Mouse (Mus musculus): ENCODE measurements at regions not wholly inside any gene's neighbourhood (a gene's known extent, or its start where the extent isn't known, plus 50 kb on each side); places are given as distances from the start of the nearest gene placed in this dataset.
A peak's percentile ranks its signal among the peaks of the same experiment; 100 is the strongest.
"Not testable (repeated sequence)": the region's sequence is repeated elsewhere in the genome, so short reads cannot be mapped to it uniquely, and the experiment has no call there.

- no peak overlapping the region for H3K27ac ChIP-seq (ENCODE audit: low read length)
- H3K4me1 ChIP-seq (ENCODE audit: insufficient read depth, low read length): no peaks in the 10 kb centered on the region
- no peaks in the 10 kb centered on the region for H3K36me3 ChIP-seq (ENCODE audit: insufficient read depth, low read length)
- ATAC-seq (ENCODE audit: low FRiP score, low TSS enrichment): no peak
- H3K9ac ChIP-seq (replicated peaks; ENCODE audit: low read length): no peak overlapping the region
- no peak overlapping the region for H3K4me3 ChIP-seq (ENCODE audit: low read length)
- H3K9me3 ChIP-seq (ENCODE audit: low read length): no peaks in the 10 kb centered on the region
- WGBS: 60% methylated on average over 1 of the region's 1 CpGs
- H3K4me2 ChIP-seq (replicated peaks; ENCODE audit: low read depth, low read length): no peak overlapping the region
- no peaks in the 10 kb centered on the region for H3K27me3 ChIP-seq (ENCODE audit: insufficient read depth, low read length)
These were observed 84.9 kb downstream of the Arl6ip6 start for GRCm38 (mm10) chr2:53276435-53276834.

GRCm38 (mm10) chr2:53301712-53302423 lies 110.3 kb downstream of the Arl6ip6 start:
- Histone ChIP-seq H3K4me1 (ENCODE audit: insufficient read depth, low read length) (no peaks in the 10 kb centered on the region), H3K27ac (ENCODE audit: low read length) (no peak overlapping the region), H3K4me3 (ENCODE audit: low read length) (no peak overlapping the region), H3K9me3 (ENCODE audit: low read length) (no peaks in the 10 kb centered on the region), H3K4me2 (replicated peaks; ENCODE audit: low read depth, low read length) (no peak overlapping the region), H3K9ac (replicated peaks; ENCODE audit: low read length) (no peak overlapping the region), H3K27me3 (ENCODE audit: insufficient read depth, low read length) (no peaks in the 10 kb centered on the region), H3K36me3 (ENCODE audit: insufficient read depth, low read length) (no peaks in the 10 kb centered on the region)
- 77% methylated on average over 2 of the region's 2 CpGs for WGBS
- ATAC-seq (ENCODE audit: low FRiP score, low TSS enrichment): no peak

DNA sequence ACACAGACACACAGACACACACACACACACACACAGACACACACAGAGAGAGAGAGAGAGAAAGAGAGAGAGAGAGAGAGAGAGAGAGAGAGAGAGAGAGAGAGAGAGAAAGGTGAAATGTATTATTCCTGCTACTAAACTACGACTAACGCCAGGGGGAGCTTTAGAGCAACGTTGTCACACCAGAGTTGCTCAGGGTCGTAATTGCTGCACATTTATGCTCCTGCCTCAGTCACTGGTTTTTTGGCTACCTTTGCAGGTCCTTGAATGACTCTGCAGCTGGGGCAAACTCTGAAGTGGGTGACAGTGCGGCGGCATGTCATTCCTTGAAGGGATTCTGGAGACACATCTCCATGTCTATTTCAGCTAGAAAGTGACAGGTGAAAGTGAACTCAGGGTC lies 139.2 kb downstream of the Arl6ip6 start:
- no peak overlapping the region for H3K4me2 ChIP-seq (replicated peaks; ENCODE audit: low read depth, low read length)
- ATAC-seq (ENCODE audit: low FRiP score, low TSS enrichment): no peak
- WGBS: 37% methylated on average over 6 of the region's 6 CpGs

DNA sequence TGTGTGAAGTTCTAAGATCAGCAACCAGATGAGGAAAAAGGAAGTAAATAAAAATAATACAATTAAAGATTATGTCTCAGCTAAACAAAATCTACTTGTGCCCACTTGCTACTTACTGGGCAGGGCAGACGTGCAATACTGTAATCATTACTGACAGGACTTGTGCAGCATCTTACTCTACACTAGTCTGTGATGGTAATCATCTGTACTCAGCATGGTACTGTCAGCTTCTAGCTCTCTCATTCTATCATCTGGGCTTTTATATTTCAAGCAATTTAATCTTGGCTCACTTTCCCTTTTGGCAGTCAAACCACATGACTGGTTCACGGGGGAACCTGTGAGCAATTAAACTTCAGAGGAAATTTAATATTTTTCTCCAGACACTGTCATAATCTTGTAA lies 167.5 kb downstream of the Arl6ip6 start:
- Histone ChIP-seq H3K27me3 (ENCODE audit: insufficient read depth, low read length) (no peaks in the 10 kb centered on the region), H3K4me2 (replicated peaks; ENCODE audit: low read depth, low read length) (no peak overlapping the region), H3K27ac (ENCODE audit: low read length) (no peak overlapping the region), H3K36me3 (ENCODE audit: insufficient read depth, low read length) (no peaks in the 10 kb centered on the region), H3K4me3 (ENCODE audit: low read length) (no peak overlapping the region), H3K4me1 (ENCODE audit: insufficient read depth, low read length) (no peaks in the 10 kb centered on the region), H3K9me3 (ENCODE audit: low read length) (no peaks in the 10 kb centered on the region), H3K9ac (replicated peaks; ENCODE audit: low read length) (no peak overlapping the region)
- WGBS: 57% methylated on average over 2 of the region's 2 CpGs
- no peak for ATAC-seq (ENCODE audit: low FRiP score, low TSS enrichment)

More for the DNA sequence above, 139.2 kb downstream of the Arl6ip6 start:
- no peaks in the 10 kb centered on the region for H3K9me3 ChIP-seq (ENCODE audit: low read length)
- no peak overlapping the region for H3K27ac ChIP-seq (ENCODE audit: low read length)
- no peaks in the 10 kb centered on the region for H3K4me1 ChIP-seq (ENCODE audit: insufficient read depth, low read length)
- H3K4me3 ChIP-seq (ENCODE audit: low read length): no peak overlapping the region
- H3K27me3 ChIP-seq (ENCODE audit: insufficient read depth, low read length): no peaks in the 10 kb centered on the region
- H3K36me3 ChIP-seq (ENCODE audit: insufficient read depth, low read length): no peaks in the 10 kb centered on the region
- no peak overlapping the region for H3K9ac ChIP-seq (replicated peaks; ENCODE audit: low read length)

- H3K27me3 ChIP-seq (ENCODE audit: insufficient read depth, low read length): no peaks in the 10 kb centered on the region
- no peak overlapping the region for H3K4me3 ChIP-seq (ENCODE audit: low read length)
- H3K36me3 ChIP-seq (ENCODE audit: insufficient read depth, low read length): no peaks in the 10 kb centered on the region
- H3K4me2 ChIP-seq (replicated peaks; ENCODE audit: low read depth, low read length): no peak overlapping the region
- no peak overlapping the region for H3K9ac ChIP-seq (replicated peaks; ENCODE audit: low read length)
- no peaks in the 10 kb centered on the region for H3K4me1 ChIP-seq (ENCODE audit: insufficient read depth, low read length)
- no peak overlapping the region for H3K27ac ChIP-seq (ENCODE audit: low read length)
- ATAC-seq (ENCODE audit: low FRiP score, low TSS enrichment): peak; percentile 51; the same call in 1 of the 2 replicates
- no peaks in the 10 kb centered on the region for H3K9me3 ChIP-seq (ENCODE audit: low read length)
- WGBS: 5% methylated on average over 1 of the region's 1 CpGs
These were observed 190.8 kb downstream of the Arl6ip6 start for GRCm38 (mm10) chr2:53382348-53382747.

DNA sequence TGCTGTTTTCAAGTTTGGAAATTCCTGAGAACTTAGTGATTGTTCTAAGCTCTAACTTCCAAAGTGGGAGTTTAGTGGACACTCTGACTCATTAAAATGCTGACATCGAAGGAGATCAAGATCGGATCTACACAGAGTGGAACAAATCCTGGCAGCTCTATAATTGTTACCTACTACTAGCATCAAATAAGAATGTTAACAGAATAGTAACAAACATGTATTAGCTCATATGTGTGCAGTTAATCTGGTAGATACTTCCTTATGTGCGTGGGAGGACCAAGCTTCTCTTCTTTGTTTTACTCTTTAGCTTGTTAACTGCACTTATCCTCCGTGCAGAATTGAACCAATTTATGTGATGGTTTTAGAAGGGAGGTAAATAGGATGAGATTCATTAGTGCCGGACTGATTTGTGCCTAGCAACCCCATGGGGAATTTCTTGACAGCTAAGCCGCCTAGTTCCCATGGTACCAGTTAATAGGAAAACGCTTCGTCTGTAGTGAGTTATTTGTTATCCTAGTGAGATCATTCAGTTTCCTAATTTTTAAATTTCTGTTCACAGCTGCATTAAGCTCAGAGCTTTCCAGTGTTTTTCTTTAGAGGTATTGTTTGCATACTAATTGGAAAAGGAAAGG lies 193.1 kb downstream of the Arl6ip6 start:
- Histone ChIP-seq H3K9me3 (ENCODE audit: low read length) (no peaks in the 10 kb centered on the region), H3K4me3 (ENCODE audit: low read length) (no peak overlapping the region), H3K4me2 (replicated peaks; ENCODE audit: low read depth, low read length) (no peak overlapping the region), H3K27me3 (ENCODE audit: insufficient read depth, low read length) (no peaks in the 10 kb centered on the region), H3K4me1 (ENCODE audit: insufficient read depth, low read length) (no peaks in the 10 kb centered on the region), H3K9ac (replicated peaks; ENCODE audit: low read length) (no peak overlapping the region), H3K36me3 (ENCODE audit: insufficient read depth, low read length) (no peaks in the 10 kb centered on the region), H3K27ac (ENCODE audit: low read length) (no peak overlapping the region)
- no peak for ATAC-seq (ENCODE audit: low FRiP score, low TSS enrichment)
- 42% methylated on average over 8 of the region's 8 CpGs for WGBS

DNA sequence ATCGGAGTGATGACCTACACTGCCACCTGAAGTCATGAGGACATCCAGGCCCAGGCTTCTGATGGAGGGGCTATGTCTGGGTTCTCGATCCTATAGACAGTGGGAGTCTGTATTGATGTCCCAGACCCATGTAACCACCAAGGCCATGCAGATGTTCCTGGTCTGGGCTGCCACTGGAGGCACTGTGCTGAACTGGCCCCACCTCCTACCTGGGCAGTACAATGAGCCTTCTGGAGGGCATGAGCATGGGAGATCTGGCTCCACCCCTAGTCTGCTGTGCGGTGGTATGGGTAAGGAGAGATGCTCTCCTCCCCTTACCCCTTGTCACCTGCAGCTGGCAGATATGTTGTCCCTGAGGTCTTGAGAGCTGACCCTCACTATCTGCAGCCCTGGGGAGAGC lies 197.1 kb downstream of the Arl6ip6 start:
- Histone ChIP-seq H3K4me2 (replicated peaks; ENCODE audit: low read depth, low read length) (no peak overlapping the region), H3K36me3 (ENCODE audit: insufficient read depth, low read length) (no peaks in the 10 kb centered on the region), H3K9ac (replicated peaks; ENCODE audit: low read length) (no peak overlapping the region), H3K9me3 (ENCODE audit: low read length) (no peaks in the 10 kb centered on the region), H3K27ac (ENCODE audit: low read length) (no peak overlapping the region), H3K27me3 (ENCODE audit: insufficient read depth, low read length) (no peaks in the 10 kb centered on the region), H3K4me1 (ENCODE audit: insufficient read depth, low read length) (no peaks in the 10 kb centered on the region), H3K4me3 (ENCODE audit: low read length) (no peak overlapping the region)
- 0 out of 2 replicates have a peak, but pooled peaks have one; percentile 46 for ATAC-seq (ENCODE audit: low FRiP score, low TSS enrichment)
- 87% methylated on average over 3 of the region's 3 CpGs for WGBS

DNA sequence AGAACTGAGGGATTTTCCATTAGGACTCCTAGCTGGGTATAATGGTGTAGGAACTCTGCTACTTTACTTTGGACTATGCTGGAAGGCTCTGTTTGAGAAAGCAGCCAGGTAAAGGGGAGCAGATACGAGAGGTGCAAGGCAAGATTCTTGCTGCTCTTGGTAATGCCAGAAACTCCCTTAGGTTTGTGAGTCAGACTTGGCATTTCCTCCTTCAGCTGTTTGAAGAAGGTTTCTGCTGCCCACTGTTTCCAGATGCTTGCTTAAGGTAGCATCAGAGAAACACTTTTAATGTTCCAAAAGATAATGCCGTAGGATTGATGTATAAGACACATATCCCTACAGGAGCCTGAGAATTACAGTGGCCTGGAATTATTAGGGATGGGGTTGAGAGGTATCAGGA lies 222.9 kb downstream of the Arl6ip6 start:
- WGBS: 81% methylated on average over 2 of the region's 2 CpGs
- Histone ChIP-seq H3K9ac (replicated peaks; ENCODE audit: low read length) (no peak overlapping the region), H3K4me2 (replicated peaks; ENCODE audit: low read depth, low read length) (no peak overlapping the region), H3K27ac (ENCODE audit: low read length) (no peak overlapping the region), H3K27me3 (ENCODE audit: insufficient read depth, low read length) (no peaks in the 10 kb centered on the region), H3K4me3 (ENCODE audit: low read length) (no peak overlapping the region), H3K4me1 (ENCODE audit: insufficient read depth, low read length) (no peaks in the 10 kb centered on the region), H3K36me3 (ENCODE audit: insufficient read depth, low read length) (no peaks in the 10 kb centered on the region), H3K9me3 (ENCODE audit: low read length) (no peaks in the 10 kb centered on the region)
- ATAC-seq (ENCODE audit: low FRiP score, low TSS enrichment): no peak

GRCm38 (mm10) chr2:53437046-53437815 lies 245.7 kb downstream of the Arl6ip6 start:
- Histone ChIP-seq H3K27ac (ENCODE audit: low read length) (no peak overlapping the region), H3K36me3 (ENCODE audit: insufficient read depth, low read length) (no peaks in the 10 kb centered on the region), H3K4me2 (replicated peaks; ENCODE audit: low read depth, low read length) (no peak overlapping the region), H3K4me1 (ENCODE audit: insufficient read depth, low read length) (no peaks in the 10 kb centered on the region), H3K9ac (replicated peaks; ENCODE audit: low read length) (no peak overlapping the region), H3K9me3 (ENCODE audit: low read length) (no peaks in the 10 kb centered on the region), H3K4me3 (ENCODE audit: low read length) (no peak overlapping the region), H3K27me3 (ENCODE audit: insufficient read depth, low read length) (no peaks in the 10 kb centered on the region)
- 90% methylated on average over 5 of the region's 5 CpGs for WGBS
- ATAC-seq (ENCODE audit: low FRiP score, low TSS enrichment): no peak

DNA sequence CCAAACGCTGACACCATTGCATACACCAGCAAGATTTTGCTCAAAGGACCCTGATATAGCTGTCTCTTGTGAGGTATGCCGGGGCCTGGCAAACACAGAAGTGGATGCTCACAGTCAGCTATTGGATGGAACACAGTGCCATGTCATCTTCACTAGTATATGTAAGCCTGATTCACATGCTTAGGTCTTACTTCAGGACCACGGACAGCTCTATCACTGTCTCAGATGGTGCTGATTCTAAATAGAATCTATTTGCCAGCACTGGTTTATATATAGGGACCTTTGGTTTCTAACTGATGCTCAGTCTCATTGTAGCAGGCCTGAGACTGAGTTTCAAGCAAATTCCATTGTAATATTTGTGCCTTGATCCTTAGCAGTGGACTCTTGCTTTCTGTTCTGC lies 248.8 kb downstream of the Arl6ip6 start:
- not testable (repeated sequence) for H3K9me3 ChIP-seq (ENCODE audit: low read length); H3K9ac ChIP-seq (replicated peaks; ENCODE audit: low read length); H3K27me3 ChIP-seq (ENCODE audit: insufficient read depth, low read length); H3K4me2 ChIP-seq (replicated peaks; ENCODE audit: low read depth, low read length); H3K27ac ChIP-seq (ENCODE audit: low read length); H3K4me1 ChIP-seq (ENCODE audit: insufficient read depth, low read length); H3K36me3 ChIP-seq (ENCODE audit: insufficient read depth, low read length); H3K4me3 ChIP-seq (ENCODE audit: low read length)
- peak; percentile 76; the same call in 1 of the 2 replicates for ATAC-seq (ENCODE audit: low FRiP score, low TSS enrichment)
- 49% methylated on average over 3 of the region's 3 CpGs for WGBS

Measured in kidney, embryonic 16.5 days (tissue).